Mouse (Mus musculus) limb, embryonic 14.5 days (tissue): ENCODE measurements around the gene Actb. TPM values are rescaled to one million over a fixed set of nuclear protein-coding genes. Genes with fewer than 3 reads are reported as not detected.
A peak's percentile ranks its signal among the peaks of the same experiment; 100 is the strongest.

ENCODE experiments used
- ATAC-seq: fragments of 200-750 bp; cut with Nextera tagmentation; 2 replicates; pipeline ENCODE4 v1.8.0; 2017; ENCODE audit warnings: low read depth, moderate number of reproducible peaks, moderate TSS enrichment; ENCODE audit not compliant: low FRiP score
- DNase-seq: peaks from one replicate; pipeline ENCODE4 v3.0.0-alpha.2; 2015; ENCODE audit warnings: low spot score
- H3K27ac ChIP-seq: fragments of 300-500 bp; sonication (generic); replicated peaks from 2 replicates; pipeline ENCODE4 v1.5.1; 2014; ENCODE audit warnings: low read depth, mild to moderate bottlenecking, low read length, moderate library complexity, mixed read lengths
- H3K27me3 ChIP-seq: fragments of 300-500 bp; sonication (generic); 2 replicates; pipeline ENCODE4 v1.6.1; 2014; ENCODE audit warnings: low read length, mixed read lengths; ENCODE audit not compliant: control insufficient read depth, insufficient read depth
- H3K36me3 ChIP-seq: fragments of 300-500 bp; sonication (generic); 2 replicates; pipeline ENCODE4 v1.6.1; 2014; ENCODE audit warnings: mild to moderate bottlenecking, low read length, moderate library complexity, mixed read lengths; ENCODE audit not compliant: control insufficient read depth, insufficient read depth
- H3K4me1 ChIP-seq: fragments of 300-500 bp; sonication (generic); 2 replicates; pipeline ENCODE4 v1.6.1; 2014; ENCODE audit warnings: antibody characterized with exemption, low read length, mixed read lengths; ENCODE audit not compliant: control insufficient read depth, insufficient read depth
- H3K4me2 ChIP-seq: fragments of 300-500 bp; sonication (generic); replicated peaks from 2 replicates; pipeline ENCODE4 v1.6.1; 2014; ENCODE audit warnings: low read depth, mild to moderate bottlenecking, low read length, moderate library complexity; ENCODE audit not compliant: severe bottlenecking
- H3K4me3 ChIP-seq: fragments of 300-500 bp; sonication (generic); replicated peaks from 2 replicates; pipeline ENCODE4 v1.5.1; 2014; ENCODE audit warnings: low read length
- H3K9ac ChIP-seq: fragments of 300-500 bp; sonication (generic); 2 replicates; pipeline ENCODE4 v1.6.1; 2014; ENCODE audit warnings: mild to moderate bottlenecking, low read depth, low read length, moderate library complexity; ENCODE audit not compliant: severe bottlenecking
- H3K9me3 ChIP-seq: fragments of 300-500 bp; sonication (generic); 2 replicates; pipeline ENCODE4 v1.6.1; 2016; ENCODE audit warnings: low read length; ENCODE audit not compliant: control insufficient read depth
- POLR2A ChIP-seq: fragments of 200-500 bp; IDR thresholded peaks from 2 replicates; pipeline ENCODE4 v1.8.0; 2012; ENCODE audit warnings: inconsistent platforms, mild to moderate bottlenecking, moderate library complexity, borderline replicate concordance; ENCODE audit not compliant: insufficient read depth, insufficient read length; ENCODE audit errors: extremely low read depth
- WGBS: fragments of 180-500 bp; shearing (Covaris S2); extraction: QIAGEN DNeasy Blood & Tissue Kit; methylation state at CpG from one replicate; pipeline ENCODE4 v1.1.7; 2014; 5-methylcytosine and 5-hydroxymethylcytosine counted together
- polyA plus RNA-seq, 2 experiments: library from polyadenylated mRNA; depleted of rRNA in 1 of 2; stranded (reverse) in 1 of 2; unstranded in 1 of 2; fragments of >200 nt; fragmentation: Nextera tagmentation in 1 of 2; extraction: Ambion mirVana in 1 of 2; gene quantifications; 2 replicates each; pipeline versions ENCODE4 v1.2.1 to v1.2.3; 2012 to 2014

Actb gene
- polyA plus RNA-seq, 2 experiments, result 2,733 to 14,101 TPM

DNA sequence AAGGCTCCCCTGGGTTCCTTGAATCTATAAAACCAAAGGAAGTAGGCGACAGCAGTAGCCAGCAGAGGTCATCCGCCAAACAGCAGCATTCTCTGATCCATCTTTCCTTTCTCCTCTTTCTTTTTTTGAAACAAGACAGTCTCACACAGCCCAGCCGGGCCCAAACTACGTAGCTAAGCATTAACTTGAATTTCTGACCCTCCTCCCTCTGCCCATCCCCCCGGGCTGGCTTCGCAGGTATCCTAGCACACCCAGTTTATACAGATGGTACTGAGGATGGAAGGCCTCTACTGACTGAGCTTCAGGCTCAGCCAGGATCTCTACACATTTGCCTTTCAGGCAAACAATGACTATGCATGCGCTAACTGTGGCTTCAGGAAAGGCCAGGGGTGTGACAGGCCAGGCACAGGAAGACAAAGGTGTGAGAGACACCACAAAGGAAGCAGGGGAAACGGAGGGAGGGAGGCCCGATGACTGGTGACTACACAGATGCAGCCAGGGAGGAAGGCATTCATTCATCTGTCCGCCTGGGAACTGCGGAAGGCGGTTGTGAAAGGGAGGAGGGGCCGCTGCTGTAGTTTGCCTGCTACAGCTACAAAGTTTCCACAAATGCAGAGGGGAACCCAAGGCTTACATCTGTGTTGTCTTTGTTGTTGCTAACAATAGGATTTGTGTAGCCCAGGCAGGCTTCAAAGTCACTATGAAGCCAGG, 25.6 kb downstream of the Actb start:
- H3K9ac ChIP-seq, result no peak overlapping the region
- H3K4me3 ChIP-seq, result no peak overlapping the region
- H3K27me3 ChIP-seq, result no peaks in the 10 kb centered on the region
- DNase-seq (no peak), ATAC-seq (no peak)
- TF ChIP-seq POLR2A, result no peak
- peaks cover 51% of the 10 kb centered on the region for H3K36me3 ChIP-seq
- no peak overlapping the region for H3K4me2 ChIP-seq
- no peaks in the 10 kb centered on the region for H3K9me3 ChIP-seq
- H3K27ac ChIP-seq, result no peak overlapping the region
- 50% methylated on average over 13 of the region's 13 CpGs for WGBS
- H3K4me1 ChIP-seq, result peaks cover 5% of the 10 kb centered on the region; the same call in 1 of the 2 replicates

DNA sequence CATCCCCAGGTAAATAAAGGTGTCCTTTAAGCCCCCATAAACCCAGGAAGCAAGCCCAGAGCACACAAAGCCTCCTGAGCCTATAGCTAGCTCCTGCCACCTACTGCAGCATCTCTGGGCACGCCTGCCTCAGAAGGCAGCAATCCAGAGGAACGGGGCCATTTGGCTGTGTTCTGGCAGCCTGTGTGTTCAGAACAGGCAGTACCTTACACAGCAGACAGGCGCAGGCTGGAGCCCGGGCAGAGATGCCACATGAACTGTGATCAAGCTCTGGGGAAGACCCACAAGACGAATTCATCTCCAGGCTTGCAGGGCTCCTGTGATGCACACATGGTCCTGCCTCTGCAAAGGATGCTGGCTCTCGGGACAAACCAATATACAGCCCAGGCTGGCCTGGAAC, 26.3 kb downstream of the Actb start:
- WGBS, result 72% methylated on average over 6 of the region's 6 CpGs
- H3K27ac ChIP-seq, result no peak overlapping the region
- no peak for TF ChIP-seq POLR2A
- no peak overlapping the region for H3K4me2 ChIP-seq
- no peak for DNase-seq
- ATAC-seq, result no peak
- no peak overlapping the region for H3K9ac ChIP-seq
- peaks cover 50% of the 10 kb centered on the region for H3K36me3 ChIP-seq
- peaks cover 5% of the 10 kb centered on the region; the same call in 1 of the 2 replicates for H3K4me1 ChIP-seq
- H3K4me3 ChIP-seq, result no peak overlapping the region
- H3K9me3 ChIP-seq, result no peaks in the 10 kb centered on the region
- H3K27me3 ChIP-seq, result no peaks in the 10 kb centered on the region

DNA sequence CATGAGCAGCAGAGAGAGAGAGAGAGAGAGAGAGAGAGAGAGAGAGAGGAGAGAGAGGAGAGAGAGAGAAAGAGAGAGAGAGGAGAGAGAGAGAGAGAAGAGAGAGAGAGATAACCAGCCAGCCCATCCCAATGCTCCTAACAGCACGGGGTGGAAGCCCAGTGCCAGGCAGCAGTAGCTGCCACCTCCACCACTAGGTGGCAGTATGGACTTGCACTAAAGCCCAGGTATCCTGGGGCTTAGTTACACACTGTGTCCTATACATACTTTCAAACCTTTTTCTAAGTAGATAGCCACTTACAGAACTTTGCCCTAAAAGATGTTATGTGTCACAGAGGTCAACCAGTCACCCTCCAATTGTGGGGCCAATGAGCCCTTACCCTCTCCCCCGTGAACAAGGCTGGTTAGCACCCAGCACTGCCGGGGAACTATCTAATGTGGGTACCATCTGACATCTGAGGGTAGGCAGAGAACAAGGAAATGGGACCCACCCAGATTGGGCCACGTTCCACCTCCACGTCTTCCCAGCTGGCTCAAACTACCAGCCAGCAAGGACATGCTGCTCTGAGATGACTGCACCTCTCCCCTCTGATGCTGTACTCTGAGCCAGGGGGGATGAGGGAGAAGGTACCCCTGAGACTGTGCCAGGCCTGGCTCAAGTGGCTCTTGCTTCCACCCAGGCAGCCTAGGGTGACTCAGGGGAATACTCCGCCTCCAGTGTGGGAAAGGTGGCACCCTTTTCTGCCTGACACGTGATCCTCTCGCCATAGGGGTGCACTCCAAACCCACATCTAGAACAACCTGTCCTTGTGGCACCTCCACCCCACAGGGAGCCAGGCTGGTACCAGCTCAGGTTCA, 27.0 kb downstream of the Actb start:
- DNase-seq (peak; percentile 93), ATAC-seq (peak; percentile 81)
- 67% methylated on average over 8 of the region's 8 CpGs for WGBS
- Histone ChIP-seq H3K27ac (no peak overlapping the region), H3K9me3 (no peaks in the 10 kb centered on the region), H3K27me3 (no peaks in the 10 kb centered on the region), H3K4me2 (no peak overlapping the region), H3K4me3 (no peak overlapping the region), H3K36me3 (peaks cover 47% of the 10 kb centered on the region), H3K4me1 (peaks cover 5% of the 10 kb centered on the region; the same call in 1 of the 2 replicates), H3K9ac (no peak overlapping the region)
- TF ChIP-seq POLR2A, result no peak

DNA sequence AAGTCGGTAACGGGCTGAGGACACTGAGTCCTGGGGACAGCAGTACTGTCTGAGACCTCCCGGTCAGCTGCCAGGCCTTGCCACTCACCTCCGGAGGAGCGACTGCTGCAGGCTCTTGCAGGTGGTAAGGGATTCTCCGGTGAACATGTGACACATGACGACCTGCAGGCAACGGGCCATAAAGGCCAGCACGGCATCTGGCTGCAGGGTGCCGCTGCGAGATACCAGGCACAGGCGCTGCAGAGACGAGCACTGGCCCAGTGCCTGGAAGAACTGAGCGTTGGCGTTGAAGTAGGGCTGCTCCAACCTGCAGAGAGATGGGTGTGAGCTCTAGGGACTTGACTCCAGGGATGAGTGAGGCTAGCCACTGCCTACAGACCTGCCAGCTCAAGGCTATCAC, 28.0 kb downstream of the Actb start:
- H3K27ac ChIP-seq, result no peak overlapping the region
- WGBS, result 71% methylated on average over 15 of the region's 15 CpGs
- no peaks in the 10 kb centered on the region for H3K27me3 ChIP-seq
- no peak for DNase-seq
- no peak overlapping the region for H3K4me3 ChIP-seq
- ATAC-seq, result no peak
- H3K4me1 ChIP-seq, result peaks cover 5% of the 10 kb centered on the region; the same call in 1 of the 2 replicates
- H3K4me2 ChIP-seq, result no peak overlapping the region
- H3K9ac ChIP-seq, result no peak overlapping the region
- TF ChIP-seq POLR2A, result no peak
- H3K36me3 ChIP-seq, result peaks cover 46% of the 10 kb centered on the region
- H3K9me3 ChIP-seq, result no peaks in the 10 kb centered on the region
